Mouse (Mus musculus): ENCODE results near the gene Gbp5.
"Not testable (repeated sequence)": the region's sequence is repeated elsewhere in the genome, so short reads cannot be mapped to it uniquely, and the experiment has no call there.

Gbp5 gene

DNA sequence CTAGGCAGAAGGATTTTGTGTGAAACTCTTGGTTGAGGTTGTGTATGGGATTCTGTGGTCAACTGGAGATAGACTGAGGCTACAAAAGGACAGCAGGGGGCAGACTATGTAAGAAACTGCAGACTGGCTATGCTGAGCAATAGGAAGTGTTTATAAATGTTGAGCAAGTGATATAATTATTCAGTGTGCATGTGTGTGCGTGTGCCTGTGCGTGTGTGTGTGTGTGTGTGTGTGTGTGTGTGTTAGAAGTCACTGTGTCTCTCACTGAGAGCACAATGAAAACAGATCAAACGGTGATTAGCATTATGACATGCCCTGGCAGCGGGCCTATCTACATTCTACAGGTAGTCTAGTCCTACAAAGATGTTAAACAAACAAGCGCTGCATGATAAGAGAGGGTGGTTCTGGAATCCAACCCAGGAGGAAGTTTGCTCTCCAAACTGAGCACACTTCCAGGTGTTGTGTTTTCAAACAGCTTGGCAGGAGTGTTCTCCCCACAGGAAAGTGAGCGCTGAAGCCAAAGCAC lies at the start of gene Gbp5:
TSS of gene Gbp5 (plus strand) at position 443 of the 526 bp plus-strand sequence.
- DNase-seq: peak; percentile 99

DNA sequence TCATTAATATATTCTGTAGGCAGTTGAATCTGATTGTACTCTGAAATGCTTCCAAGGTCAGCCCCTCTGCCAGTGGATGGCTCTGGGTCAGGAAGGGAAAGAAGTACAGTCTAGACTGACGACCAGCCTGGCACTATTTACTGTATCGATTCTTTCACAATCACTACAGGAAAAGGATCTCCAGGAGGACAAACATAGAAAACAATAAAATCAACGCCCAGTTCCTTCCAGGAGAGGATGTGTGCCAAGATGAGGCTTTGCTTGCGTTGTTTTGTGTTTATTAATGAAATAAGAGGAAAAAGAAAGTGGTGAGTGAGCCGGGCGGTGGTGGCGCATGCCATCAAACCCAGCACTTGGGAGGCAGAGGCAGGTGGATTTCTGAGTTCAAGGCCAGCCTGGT lies 39.6 kb upstream of the Gbp5 start:
- DNase-seq: peak; percentile 42

DNA sequence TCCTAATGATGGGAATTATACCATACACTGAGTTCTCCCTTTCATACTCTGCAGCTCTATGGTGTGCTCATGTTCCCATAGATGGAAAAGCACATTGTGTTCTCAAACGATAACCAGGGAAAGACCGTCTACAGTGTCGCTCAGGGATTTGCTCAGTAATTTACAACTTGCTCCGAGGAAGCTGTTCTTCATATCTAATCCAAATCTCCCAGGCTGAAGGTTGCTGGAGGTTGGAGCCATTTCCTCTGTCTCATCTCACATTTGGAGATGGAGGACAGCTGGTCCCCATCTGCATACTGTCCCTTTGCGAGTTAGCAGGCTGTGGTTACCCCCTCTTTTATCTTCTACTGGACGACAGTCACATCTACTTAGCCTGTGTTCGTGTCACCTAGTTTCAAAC lies 34.5 kb upstream of the Gbp5 start:
- no peak for DNase-seq

DNA sequence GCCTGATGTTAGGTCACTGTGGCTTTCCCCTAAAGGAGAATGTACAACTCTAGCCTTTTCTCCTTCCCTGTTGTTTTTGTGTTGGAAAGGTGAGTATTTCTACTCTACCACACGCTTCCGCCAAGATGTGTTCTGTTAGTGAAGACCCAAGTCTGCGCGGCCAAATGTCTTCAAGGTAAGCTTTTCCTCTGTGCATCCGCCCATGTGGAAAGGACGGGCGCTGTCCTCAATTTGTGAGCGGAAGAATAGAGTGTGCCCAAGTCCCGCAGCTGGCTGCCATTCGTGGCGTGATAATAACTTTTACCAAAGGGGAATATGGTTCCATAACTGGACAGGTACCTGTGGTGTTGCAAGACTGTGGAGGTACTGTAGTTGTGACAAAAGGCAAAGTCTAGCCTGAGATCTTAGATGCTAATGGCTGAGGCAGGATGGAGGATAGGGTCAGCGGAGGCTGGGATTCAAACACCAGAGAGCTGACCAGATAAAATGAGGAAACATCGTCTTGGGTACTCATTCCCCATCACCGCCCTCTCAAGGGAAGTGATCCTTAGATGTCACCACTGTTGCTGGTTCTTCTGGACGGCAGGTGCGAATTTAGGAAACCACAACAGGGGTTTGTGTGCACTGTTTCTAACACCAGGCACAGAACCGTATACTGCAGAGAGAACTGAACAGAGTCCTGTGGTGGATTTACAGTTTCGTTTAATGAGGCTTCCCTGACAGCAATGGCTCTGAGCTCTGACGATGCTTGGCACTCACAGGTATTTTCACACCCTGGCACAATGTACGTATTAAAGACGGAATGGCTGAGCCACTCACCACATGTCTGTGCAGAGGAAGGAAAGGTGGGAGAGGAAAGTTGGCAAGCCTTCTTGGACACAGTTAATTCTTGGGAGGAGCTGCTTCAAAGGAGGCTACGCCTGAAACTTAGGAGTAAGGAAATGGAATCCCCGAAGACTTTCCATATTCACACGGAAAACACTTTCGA lies 30.7 kb upstream of the Gbp5 start:
- DNase-seq: peak; percentile 12

DNA sequence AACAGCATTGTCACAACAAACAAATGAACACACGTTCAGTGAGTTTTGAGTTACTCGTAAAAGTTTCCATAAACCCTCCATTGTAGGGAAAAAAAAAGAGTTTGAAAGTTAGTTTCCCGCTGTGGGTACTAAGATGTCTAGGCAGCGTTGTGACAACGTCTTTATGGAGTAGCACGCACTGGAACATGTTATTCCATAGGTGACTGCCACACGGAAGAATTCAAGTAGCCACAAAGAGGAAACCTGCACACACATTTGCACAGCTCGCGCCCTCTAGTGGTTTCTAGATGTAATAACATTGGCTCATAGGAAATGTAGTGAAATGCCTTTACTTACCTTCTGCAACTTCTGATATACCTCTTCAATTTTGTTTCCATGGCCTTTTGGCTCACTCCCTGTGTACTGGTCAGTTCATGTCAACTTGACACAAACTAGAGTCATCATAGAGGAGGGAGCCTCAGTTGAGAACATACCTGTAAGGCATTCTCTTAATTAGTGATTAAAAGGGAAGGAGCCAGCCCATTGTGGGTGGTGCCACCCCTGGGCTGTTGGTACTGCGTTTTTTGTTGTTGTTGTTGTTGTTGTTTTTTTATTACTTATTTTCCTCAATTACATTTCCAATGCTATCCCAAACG lies 19.3 kb upstream of the Gbp5 start:
- peak; percentile 51 for DNase-seq

DNA sequence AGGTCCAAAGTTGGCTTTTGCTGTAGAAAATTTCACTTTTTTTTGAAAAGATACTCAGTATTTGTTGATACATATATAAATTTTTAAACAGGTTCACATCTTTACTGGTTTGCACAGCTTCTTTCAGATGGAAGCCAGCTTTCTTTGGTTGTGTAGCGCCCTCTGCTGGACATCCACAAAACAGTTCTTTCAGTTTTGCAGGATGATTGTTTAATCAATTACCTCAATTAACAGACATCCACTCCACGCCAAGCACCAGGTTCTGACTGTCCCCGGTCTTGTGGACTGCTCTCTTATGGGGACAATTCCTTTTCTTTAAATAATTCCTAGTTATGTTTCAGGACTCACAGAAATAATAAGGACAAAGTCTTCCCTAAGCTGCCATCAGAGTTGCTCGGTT lies 17.9 kb upstream of the Gbp5 start:
- DNase-seq: peak; percentile 67

DNA sequence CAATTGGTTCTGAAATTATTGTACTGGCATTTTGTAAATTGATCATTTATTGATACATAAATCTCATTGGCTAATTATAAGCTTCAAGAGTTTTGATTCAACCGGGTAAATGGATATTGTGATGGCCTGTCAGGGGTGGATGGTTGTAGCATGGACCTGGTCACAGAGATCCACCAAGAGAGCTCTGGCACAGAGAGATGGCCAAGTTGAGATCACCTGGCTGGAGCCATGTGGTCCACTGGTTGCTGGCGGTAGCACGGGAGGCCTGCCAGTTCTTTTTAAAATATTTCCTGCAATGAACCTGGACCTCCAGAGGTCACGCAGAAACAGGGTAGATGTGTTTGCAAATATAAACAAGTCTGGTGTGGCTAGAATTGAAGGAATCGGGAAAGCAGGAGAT lies 15.9 kb upstream of the Gbp5 start:
- no peak for DNase-seq

DNA sequence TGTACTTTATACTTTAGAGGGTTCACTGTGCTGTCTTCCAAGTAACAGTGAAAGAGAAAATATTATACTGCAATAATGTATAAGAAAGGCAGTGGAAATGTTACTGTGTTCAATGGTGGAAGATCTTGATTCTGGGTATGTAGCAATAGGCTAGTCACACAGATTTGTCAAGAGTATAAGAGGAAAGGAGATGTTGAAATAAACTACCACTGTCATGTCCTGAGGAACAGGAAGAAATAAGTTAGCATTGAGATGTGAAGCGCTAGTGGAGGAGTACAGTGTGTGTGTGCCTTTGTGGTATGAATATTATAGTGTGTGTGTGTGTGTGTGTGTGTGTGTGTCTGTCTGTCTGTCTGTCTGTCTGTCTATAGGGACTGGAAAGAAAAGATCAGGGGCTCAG lies 15.4 kb upstream of the Gbp5 start:
- no peak for DNase-seq

DNA sequence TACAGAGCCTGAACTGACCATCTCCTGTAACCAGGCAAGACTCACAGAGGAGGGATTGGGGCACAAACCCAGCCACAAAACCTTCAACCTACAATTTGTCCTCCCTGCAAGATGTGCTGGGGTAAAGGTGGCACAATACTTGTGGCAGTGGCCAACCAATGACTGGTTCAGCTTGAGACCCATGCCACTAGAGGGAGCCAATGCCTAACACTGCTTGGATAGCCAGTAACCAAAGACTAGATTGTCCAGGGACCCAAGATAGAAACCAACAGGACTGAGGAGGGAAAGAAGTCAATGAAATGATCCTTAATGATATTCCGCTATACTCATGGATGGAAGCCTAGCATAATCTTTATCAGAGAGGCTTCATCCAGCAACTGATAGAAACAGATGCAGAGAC lies 3.3 kb upstream of the Gbp5 start:
- peak; percentile 94 for DNase-seq

DNA sequence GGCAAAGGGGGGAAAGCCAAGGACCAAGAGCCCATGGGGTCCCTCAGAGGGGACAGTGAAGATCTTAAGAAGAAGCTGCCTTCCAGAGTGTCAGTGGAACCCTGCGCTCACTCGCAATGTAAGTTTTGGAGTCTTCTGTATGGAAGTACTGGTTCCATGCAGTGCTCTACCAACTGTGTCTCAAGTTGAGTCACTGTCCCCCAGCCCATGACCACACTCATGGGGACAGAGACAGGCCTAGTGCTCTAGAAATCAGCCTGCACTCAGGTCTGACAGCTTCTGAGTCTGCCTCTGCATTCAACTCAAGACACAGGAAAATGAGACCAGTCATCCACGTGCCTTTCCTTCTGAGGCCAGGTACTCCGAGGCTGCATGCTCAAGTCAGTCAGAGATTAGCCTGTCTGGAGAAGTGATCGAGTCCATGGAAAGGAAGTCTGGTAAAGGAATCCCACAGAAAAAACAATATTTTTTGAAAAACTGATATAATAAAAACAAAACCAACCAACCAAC lies 1.4 kb downstream of the Gbp5 start:
- no peak for DNase-seq

DNA sequence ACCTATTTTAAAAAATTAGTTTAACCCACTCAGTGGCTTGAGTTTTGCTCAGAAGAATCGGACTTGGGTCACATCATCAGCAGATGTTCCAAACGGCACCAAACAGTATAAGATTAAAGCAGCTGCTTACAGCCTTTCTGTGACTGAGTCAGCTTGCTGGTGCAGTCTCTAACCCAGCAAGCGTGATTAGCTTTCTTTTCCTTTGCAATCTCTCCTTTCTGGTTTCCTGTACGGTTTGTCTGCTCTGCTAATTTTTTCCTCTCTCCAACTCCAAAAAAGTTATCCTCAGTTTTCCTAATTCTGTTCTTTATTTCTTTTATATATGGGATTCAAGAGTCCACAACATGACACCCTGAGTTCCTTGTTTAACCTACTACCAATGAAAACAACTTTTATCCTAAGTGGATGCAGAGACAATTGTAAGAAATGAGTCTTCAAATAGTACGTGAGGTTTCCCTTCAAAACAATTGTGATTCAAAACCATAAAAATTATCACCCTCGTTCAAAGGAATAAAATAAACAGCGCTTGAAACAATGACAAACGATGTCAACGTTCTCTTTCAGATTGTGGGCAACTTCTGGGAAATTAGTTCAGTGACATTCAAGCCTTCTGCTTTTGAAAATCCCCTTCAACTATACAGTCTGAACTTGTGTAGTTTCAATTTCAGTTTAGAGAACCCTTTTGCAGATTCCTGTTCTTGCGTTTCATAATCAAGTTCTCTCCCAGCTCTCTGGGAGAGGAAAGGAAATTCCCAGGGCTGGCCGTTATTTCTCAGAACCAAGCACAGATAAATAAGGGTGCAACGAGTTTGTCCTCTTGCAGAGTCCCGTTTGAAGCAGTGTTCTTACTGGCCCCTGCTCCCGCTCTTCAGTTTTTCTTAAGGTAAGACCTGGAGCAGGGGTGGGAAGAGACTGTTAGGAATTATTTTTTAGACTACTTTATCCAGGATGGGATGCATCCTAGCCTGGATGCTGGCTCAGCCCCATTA lies 2.6 kb downstream of the Gbp5 start:
- DNase-seq: peak; percentile 57

DNA sequence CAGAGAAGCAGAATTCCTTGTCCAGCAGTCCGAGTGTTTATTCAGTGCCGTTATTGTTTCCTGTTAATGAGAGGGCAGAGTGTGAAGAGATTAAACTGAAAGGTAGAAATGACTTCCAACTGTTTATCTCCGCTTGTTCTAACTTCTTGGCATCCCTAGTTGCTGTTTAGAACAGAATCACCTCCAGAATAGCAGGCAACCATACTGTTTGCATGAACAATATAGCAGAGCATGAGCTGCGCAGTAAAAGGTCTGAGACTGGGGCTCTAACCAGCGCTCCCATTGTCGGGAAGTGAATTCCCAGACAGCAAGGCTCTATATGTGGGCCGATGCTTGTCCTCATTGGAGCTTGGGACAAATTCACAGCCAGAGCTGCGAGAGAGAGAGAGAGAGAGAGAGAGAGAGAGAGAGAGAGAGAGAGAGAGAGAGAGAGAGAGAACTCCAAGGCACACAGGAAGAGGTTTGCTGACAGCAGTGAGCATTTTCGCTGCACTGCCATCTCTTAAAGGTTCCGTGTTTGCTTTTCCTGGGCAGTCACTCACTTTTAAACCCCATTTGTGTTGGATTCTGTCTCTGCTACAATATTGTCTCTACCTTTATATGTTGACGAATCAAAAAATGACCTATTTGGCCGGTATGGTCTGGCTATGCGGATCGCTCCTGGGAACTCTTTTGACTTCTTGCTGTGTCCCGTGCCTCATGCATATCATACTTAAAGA lies 3.5 kb downstream of the Gbp5 start:
- no peak for DNase-seq

DNA sequence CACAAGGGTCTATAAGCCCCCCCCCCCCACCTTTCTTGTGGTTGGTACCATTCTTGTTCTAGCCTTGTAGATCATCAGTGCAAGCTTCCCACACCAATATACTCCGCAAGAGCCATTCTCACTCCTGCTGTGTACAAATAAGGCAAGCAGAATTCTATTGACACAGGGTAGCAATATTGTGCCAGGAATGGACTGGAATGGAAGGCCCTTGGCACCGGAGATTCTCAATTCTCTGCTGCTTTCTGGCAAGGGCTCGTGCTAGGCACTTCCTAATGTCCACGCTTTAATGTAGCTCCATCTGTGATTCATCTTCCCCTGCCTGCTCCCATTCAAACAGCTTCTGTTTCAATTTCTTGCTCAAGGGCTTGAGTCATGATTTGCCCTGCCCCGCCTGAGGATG lies 5.2 kb downstream of the Gbp5 start:
- DNase-seq: no peak

DNA sequence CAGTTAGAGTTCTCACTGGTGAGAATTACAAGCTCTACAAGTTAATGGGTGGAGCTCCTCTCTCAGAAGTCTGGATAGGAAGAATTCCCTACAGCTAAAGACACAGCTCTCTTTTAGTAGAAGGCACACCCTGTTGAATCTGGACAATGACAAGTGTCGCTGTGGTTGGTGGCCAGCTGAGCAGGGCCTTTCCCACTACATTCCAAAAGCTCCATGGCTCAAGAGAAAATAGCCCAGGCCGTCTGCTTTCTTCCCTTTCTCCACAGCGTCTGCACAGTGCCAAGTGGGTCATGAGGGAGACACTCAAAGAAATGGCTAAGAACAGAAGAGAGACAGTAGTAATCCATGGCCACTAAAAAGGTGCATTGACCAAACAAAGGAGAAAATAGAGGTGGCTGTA lies 34.3 kb downstream of the Gbp5 start:
- no peak for DNase-seq

DNA sequence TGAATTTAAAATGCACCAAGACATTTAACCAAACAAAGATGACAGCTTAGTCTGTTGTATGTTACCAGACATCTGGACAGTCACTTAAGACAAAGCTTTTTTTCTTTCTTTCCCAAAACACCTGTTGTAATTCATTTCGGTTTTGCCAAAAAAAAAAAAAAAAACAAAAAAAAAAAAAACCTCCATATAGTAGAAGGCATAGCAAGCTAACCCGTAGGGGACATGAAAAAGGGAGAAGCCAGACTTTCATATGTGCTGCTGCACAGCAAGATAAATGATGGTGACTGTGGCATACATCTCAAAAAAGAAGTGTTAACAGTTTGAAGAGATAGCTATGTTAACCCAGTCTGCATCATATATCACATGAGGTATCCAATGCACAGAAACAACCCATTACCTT lies 35.8 kb downstream of the Gbp5 start:
- no peak for DNase-seq

DNA sequence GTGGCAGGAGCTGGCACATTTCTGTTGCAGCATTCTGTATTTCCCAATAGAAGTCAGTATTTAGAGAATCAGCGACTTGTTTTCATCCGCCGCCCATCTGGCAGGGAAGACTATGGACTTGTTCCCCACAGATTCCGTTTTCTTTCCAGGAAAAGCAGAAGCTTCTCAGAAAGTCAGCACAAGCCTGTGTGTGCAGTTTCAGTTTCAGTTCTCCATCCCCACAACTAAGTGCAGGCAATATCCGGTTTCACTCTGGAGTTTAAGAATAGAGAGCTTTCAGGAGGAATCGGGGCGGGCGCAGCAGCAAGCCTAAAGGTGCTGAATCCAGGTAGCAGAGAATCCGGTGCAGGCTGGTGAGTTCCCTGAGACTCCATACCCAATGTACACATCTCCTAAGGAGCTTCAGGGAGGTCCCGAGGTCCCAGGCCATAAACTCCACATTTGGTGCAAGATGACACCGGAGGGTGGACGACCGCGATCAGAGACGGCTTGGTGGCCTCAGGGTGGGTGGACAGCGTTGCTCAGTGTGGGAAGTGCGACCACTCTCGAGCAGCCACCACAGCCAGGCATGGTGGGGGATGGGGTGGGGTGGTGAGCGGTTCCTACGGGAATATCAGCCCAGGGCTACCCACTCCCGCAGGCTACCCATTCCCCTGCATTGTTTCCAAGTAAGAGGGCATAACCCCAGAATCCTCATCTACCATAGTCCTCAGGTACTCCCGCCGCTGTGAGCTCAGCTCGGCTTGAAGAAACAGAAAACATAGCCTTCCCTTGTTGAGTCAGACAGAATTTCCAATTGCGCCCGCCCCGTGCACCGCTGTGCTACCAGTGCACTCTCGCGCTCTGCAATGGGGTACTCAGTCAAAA lies 36.5 kb downstream of the Gbp5 start, which contains the start of gene Gbp7:
TSS of gene Gbp7 (plus strand) at position 256 of the 867 bp plus-strand sequence.
- peak; percentile 84 for DNase-seq

DNA sequence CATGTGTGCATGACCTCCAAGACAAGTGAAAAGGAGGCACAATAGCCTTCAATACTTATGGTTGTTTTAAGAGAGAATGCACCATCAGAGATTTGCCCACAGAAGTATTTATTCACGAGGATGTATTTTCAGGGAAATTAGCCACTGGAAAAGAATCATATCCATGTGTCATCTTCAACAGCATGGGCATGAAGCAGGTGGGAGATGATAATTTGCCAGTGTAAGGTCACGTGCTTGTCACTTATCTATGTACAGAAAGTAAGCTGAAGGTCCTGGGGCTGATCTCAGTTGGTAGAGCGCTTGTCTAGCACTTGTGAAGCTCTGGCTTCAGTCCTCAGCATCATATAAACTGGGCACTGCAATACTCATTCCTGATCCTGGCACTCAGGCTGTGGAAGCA lies 37.8 kb downstream of the Gbp5 start:
- DNase-seq: no peak

DNA sequence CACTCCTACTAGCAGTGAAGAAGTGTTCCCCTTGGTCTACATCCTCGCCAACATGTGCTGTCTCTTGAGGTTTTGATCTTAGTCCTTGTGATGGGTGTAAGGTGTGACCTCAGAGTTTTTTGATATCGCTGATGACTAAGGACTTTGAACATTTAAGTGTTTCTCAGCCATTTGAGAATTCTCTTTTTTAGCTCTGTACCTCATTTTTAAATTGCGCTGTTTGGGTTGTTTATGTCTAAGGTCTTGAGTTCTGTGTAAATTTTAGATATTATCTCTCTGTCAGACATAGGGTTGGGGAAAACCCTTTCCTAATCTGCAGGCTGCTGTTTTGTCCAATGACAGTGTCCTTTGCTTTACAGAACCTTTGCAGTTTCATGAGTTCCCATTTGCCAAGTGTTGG lies 39.4 kb downstream of the Gbp5 start:
- no peak for DNase-seq

DNA sequence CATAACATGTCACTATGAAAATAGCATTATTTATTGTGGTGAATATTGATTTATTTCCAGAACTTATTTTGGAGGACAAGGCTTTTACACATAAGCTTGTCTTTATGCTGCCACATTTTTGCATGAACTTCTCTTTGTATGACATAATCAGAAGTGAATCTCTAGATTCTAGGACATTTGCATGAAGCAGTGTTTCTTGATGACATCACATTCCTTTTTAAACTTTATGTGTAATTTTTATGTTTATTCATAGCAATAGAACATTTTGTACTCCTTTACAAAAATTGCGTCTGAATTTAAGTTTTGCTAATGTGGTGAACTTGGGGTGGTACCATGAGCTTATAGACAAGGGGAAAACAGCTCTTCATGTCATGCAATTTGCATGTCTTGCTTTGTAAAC lies 41.9 kb downstream of the Gbp5 start:
- no peak for DNase-seq

DNA sequence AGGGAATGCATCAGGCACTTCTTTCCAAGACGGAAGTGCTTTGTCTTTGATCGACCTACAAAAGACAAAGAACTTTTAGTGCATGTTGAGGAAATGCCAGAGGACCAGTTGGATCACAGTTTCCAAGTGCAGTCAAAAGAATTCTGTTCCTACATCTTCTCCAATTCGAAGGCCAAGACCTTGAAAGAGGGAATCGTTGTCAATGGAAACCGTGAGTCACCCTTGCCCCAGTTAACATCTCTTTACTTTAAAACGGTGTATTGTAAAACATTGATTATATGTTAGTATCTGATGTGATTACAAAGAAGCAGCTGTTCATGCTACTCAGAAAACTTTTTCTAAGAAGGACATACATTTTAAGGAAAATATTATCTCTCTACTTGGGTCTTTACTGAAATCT lies 47.6 kb downstream of the Gbp5 start:
- no peak for DNase-seq

DNA sequence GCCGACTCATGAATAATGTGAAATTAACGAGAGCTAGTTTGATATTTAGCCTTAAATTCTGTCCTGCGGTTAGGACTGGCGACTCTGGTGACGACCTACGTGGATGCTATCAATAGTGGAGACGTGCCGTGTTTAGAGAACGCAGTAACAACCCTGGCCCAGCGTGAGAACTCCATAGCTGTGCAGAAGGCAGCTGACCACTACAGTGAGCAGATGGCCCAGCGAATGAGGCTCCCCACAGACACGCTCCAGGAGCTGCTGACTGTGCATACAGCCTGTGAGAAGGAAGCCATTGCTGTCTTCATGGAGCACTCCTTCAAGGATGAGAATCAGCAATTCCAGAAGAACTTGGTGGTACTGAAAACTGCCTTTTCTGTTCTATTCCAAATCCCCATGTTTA lies 49.0 kb downstream of the Gbp5 start:
- DNase-seq: not testable (repeated sequence)

Measured in lung, postnatal 36 days (tissue).